Mouse (Mus musculus) left cerebral cortex, postnatal 10 days (tissue): Measurements from ENCODE around the gene Tmem116. TPM values are rescaled to one million over a fixed set of nuclear protein-coding genes. Genes with fewer than 3 reads are reported as not detected.
A peak's percentile ranks its signal among the peaks of the same experiment; 100 is the strongest.

Experiments used
- DNase-seq, 2 experiments: peaks; one replicate each; pipeline ENCODE4 v3.0.0; 2021 to 2022; ENCODE audit warnings: low spot score in 2 of 2, mixed read lengths in 1 of 2; ENCODE audit errors: extremely low spot score in 1 of 2
- intact Hi-C: fragments of 180-260 bp; cut with DNase I; formaldehyde crosslinking; loops from one replicate; pipeline ENCODE4 v1.15.1; 2025
- total RNA-seq, 2 experiments: library from RNA; stranded (reverse); gene quantifications; 2 replicates each; pipeline ENCODE4 v1.2.3; 2021

Gene Tmem116
- total RNA-seq, 2 experiments from 2014 or later = 4.4 to 5.5 TPM

DNA sequence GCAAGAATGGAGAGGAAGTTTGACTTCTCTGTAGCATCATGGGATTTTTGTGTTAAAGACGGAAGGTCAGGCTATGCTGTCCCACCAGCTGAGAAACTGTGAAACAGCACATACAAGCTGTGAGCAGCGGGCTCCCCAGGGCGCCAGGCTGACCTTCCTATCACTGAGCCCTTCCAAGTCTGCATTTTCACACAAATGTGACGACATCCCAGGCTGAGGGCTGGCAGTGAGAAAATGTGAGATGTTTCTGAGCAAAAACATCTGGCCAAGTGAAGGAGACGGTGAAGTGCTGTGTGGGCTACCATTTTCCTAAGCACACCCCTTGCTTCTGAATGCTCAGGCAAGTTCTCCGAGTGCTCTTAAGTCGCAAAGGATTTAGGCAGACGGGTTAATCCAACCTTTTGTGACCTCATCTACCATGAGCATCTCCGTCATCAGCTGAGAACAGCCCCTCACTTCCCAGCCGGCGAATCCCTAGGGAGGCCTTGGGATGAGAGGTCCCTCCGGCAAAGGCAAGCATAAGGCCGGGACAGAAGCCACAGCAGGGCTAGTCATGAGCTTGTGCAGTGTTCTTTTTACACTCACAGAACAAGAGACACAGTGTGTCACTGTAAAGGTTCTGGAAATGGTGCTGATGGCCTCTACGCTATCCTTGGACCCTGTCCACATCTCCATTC lies 74.2 kb downstream of the Tmem116 start:
- DNase-seq = peak in 1 of 2 experiments; percentile 17
- intact Hi-C loops = no loop called here

DNA sequence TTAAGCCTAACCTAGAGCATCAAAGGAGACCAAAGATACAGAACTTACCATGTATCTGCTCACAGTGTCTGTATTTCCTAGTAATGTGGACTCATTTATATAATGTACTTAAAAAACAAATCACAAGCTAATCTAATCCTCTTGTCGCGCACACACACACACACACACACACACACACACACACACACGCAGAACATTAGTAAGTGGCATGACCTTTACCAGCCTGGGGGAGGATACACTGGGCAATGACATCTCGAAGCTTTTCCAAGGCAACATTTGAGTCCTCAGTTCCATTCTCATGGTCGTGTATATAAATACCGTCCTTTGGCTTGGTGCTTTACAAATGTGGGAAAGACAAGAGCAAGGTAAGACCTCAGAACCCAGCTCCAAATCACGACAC lies 74.8 kb downstream of the Tmem116 start:
- no peak for DNase-seq
- intact Hi-C loops = no loop called here

GRCm38 (mm10) chr5:121526961-121527360 lies 75.3 kb downstream of the Tmem116 start:
- intact Hi-C loops = no loop called here
- DNase-seq = peak in 1 of 2 experiments; percentile 50

DNA sequence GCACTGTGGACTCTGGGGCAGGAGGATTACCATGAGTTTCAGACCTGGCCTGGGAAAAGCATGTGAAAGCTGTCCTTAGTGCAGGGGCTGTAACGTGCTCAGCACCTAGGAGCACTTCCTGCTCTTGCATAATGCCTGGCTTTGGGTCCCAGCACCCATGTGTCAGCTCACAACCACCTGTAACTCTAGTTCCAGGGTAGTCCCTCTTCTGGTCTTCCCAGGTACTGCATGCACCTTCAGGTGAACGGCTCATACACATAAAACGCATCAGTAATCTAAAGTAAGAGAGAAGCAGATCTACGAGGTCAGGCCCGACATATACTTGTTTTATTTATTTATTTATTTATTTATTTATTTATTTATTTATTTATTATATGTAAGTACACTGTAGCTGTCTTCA lies 82.8 kb downstream of the Tmem116 start:
- DNase-seq = no peak
- intact Hi-C loops = no loop called here

DNA sequence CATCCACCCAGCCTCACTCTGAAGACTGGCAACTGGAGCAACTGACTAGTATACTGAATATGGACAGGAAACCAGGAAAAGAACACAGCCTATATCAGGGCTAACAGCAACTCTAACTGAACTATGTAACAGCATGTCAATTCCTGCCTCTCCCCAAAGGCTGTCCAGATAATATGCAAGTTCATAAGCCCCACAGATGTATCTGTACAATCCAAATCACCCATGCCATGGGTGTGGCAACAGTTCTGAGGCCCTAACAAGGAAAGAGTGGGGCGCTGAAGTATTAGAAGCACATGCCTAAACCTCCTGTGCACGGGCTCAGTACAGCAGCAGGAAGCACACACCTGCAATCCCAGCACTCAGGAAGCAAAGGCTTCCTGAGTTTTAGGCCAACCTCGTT lies 83.4 kb downstream of the Tmem116 start:
- intact Hi-C loops = no loop called here
- DNase-seq = no peak

DNA sequence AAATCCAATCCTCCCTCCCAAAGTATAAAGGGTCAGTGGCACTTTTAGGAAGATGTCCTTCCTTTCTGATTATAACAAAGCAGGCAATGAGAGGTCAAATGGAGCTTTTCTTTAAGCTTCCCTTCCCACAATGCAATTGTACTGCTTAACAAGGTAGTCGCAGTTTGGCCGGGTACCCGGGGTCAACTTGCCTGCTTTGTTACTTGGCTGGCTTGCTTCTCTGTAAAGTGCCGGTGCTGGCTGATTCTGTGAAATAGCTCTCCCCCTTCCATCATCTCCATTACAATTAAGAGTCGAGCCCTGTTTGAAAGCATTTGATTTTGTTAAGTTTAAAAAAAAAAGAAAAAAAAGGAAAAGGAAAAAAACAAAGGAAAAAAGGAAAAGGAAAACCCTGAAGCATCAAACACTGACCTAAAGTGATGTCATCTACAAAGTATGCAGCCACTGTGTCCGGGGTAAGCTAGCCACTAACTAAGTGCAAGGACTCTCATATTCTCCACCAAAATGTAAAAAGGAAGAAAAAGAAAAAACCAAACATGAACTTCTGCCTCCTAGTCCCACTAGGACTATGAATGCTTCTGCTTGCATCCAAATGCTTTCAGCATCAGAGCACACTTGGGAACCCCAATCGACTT lies 85.3 kb downstream of the Tmem116 start:
- intact Hi-C loops = no loop called here
- no peak for DNase-seq

DNA sequence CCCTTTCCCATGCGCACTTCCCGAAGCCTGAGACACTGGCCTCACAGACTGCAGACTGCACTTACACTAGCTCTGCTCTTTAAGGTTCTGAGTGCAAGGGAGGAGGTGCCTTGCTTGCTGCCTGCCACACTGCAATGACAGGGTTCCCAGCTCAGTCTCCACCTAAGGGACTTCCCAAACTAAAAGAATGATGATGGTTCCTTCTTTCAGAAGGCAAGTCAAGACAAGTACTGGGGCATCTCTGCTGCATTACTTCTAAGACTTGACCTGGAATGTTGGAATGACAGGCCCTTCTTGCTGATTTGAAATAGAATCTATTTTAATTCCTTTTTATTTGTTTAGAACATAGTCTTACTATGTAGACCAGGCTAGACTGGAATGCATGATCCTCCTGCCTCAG lies 85.9 kb downstream of the Tmem116 start:
- DNase-seq = no peak
- intact Hi-C loops = no loop called here

- no peak for DNase-seq
- intact Hi-C loops = no loop called here
These were observed 88.4 kb downstream of the Tmem116 start for GRCm38 (mm10) chr5:121540066-121540465.

DNA sequence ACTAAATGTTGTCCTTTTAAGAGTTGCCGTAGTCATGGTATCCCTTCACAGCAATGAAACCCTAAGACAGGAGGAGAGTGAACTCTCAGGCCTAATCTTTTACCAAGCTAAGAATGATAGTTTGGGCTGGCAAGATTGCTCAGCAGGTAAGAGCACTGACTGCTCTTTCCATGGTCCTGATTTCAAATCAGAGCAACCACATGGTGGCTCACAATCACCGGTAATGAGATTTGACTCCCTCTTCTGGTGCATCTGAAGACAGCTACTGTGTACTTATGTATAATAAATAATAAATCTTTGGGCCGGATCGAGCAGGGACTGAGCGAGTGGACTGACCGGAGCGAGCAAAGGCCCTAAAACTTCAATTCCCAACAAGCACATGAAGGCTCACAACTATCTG lies 89.5 kb downstream of the Tmem116 start:
- intact Hi-C loops = no loop called here

DNA sequence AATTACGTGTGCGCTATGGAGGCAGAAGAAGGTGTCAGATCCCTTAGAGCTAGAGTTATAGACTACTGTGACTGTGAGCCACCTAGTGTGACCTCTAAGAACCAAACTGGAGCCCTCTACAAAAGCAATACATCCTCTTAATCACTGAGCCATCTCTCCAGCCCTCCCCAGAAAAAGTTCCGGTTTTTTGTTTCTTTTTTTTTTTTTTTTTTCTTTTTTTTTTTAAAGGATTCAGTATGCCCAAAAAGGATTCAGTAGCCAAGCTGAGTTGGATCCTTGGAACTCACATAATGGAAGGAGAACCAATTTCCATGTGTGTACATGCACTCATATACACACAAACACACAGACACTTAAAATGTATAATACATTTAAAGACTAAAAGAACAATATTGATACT lies 91.7 kb downstream of the Tmem116 start:
- intact Hi-C loops = no loop called here
- DNase-seq = no peak

More for the DNA sequence above, 89.5 kb downstream of the Tmem116 start:
- no peak for DNase-seq

DNA sequence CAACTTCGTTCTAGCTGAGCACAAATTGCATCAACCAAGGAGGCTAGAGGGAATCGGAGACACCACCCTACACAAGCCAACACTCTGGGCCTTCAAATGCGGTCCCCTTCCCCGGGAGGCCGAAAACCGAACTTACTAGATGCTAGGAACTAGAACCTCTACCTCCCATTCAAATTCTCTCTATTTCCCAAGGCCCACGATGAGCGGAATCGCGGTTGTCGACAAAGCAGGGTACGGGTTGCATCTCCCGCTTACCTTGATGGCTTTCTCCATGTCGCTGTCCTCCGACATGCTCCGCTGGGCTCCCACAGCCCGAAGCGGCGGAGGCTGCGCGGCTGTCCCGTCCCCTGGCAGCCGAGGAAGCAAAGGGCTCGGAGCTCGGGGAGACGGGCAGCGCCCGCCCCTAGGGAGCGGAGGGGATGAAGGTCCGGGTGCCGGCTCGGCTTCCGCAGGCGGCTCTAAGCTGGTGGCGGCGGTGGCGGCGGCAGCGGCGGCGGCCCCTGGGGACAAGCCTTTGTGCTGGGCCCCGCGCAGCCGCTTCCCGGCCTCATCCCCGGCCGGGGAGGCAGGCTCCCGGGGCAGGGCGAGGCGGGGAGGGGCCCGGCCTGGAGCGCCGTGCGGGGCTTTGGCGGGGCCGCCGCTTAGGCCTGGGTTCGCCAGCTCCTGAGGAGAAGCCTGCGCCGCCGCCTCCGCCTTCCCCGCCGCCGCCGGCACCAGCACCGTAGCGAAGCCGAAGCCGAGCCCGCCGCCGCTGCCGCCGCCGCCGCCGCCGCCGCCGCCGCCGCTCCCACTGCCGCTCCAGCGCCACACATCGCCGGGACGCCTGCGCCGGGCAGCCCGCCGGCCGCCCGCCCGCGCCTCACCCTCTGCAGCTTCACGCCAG lies 93.5 kb downstream of the Tmem116 start, which contains the start of the genes Adam1a and Gm42878:
Gene Adam1a (minus strand): TSS at position 573 of the 883 bp plus-strand sequence.
Gene Gm42878 (minus strand): TSS at position 573 of the 883 bp plus-strand sequence.
- intact Hi-C loops = no loop called here
- peak in 1 of 2 experiments; percentile 65 for DNase-seq

GRCm38 (mm10) chr5:121545793-121546529 lies 94.3 kb downstream of the Tmem116 start, which contains the start of gene Mapkapk5:
Mapkapk5 (minus strand) TSS chr5:121545905.
- DNase-seq = peak; percentile 95 to 98
- intact Hi-C loops = loop anchor here (2.0 kb wide), 1 partner anchor 57 kb away; no protein-coding TSS in a partner anchor

DNA sequence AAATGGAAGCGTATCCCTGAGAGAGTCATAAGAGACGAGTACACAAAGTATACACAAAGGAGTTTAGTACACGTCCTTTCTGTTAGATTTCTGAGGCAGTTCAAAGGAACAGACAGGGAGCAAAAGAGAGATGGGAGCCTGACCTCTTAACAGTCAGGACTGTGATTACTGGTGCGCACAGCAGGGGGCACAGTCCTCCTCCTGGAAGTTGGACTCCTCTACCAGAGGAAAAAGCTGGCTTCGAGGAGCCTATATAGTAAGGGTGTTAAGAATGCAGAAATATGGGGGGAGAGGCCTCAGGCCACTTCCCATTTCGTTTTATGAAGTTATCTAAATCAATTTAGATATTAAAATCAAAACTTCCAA lies 94.8 kb downstream of the Tmem116 start:
- intact Hi-C loops = loop anchor here (2.0 kb wide), 1 partner anchor 56 kb away; no protein-coding TSS in a partner anchor
- peak; percentile 34 to 77 for DNase-seq

DNA sequence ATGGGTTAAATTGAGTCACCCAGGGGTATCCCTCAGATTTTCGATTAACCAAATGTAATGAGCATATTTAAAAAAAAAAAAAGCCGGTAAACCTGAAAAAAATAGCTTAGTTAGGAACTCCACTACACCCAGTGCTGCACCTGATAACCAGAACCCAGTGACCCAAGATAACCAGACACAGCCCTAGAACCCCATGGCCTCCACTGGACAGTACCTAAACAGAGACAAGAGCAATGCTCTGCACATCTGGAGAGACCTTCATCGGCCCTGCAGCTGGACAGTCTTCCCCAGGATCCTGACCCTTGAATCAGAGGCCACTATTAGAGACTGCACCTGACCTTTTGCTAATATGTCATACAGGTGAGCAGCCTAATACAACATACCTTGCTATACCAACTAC lies 95.4 kb downstream of the Tmem116 start:
- intact Hi-C loops = loop anchor here (2.0 kb wide), 1 partner anchor 56 kb away; no protein-coding TSS in a partner anchor
- no peak for DNase-seq

- intact Hi-C loops = no loop called here
- no peak for DNase-seq
These were observed 97.5 kb downstream of the Tmem116 start for GRCm38 (mm10) chr5:121549196-121549595.

- no peak for DNase-seq
- intact Hi-C loops = no loop called here
These were observed 110.7 kb downstream of the Tmem116 start for GRCm38 (mm10) chr5:121562436-121562835.

GRCm38 (mm10) chr5:121564468-121564895 lies 112.8 kb downstream of the Tmem116 start:
- intact Hi-C loops = no loop called here
- DNase-seq = peak; percentile 82 to 91

- DNase-seq = no peak
- intact Hi-C loops = no loop called here
These were observed 114.5 kb downstream of the Tmem116 start for GRCm38 (mm10) chr5:121566035-121566681.
